Mouse (Mus musculus) heart, embryonic 12.5 days (tissue): Measurements from ENCODE around the gene Nav1. TPM values are rescaled to one million over a fixed set of nuclear protein-coding genes. Genes with fewer than 3 reads are reported as not detected.

ENCODE experiments used
- ATAC-seq: fragments of 200-750 bp; cut with Nextera tagmentation; 2 replicates; pipeline ENCODE4 v1.8.0; 2017; ENCODE audit warnings: moderate TSS enrichment, moderate library complexity; ENCODE audit not compliant: insufficient number of reproducible peaks, low FRiP score
- H3K27ac ChIP-seq: fragments of 300-500 bp; sonication (generic); 2 replicates; pipeline ENCODE4 v1.5.1; 2016; ENCODE audit warnings: mild to moderate bottlenecking, moderate library complexity; ENCODE audit not compliant: poor library complexity, severe bottlenecking
- H3K27me3 ChIP-seq: fragments of 300-500 bp; sonication (generic); replicated peaks from 2 replicates; pipeline ENCODE4 v1.6.1; 2016; ENCODE audit warnings: mild to moderate bottlenecking, moderate library complexity
- H3K36me3 ChIP-seq: fragments of 300-500 bp; sonication (generic); 2 replicates; pipeline ENCODE4 v1.6.1; 2016; ENCODE audit warnings: mild to moderate bottlenecking, moderate library complexity
- H3K4me1 ChIP-seq: fragments of 300-500 bp; sonication (generic); replicated peaks from 2 replicates; pipeline ENCODE4 v1.6.1; 2016; ENCODE audit warnings: mild to moderate bottlenecking
- H3K4me2 ChIP-seq: fragments of 300-500 bp; sonication (generic); 2 replicates; pipeline ENCODE4 v1.6.1; 2016; ENCODE audit warnings: mild to moderate bottlenecking, moderate library complexity
- H3K4me3 ChIP-seq: fragments of 300-500 bp; sonication (generic); 2 replicates; pipeline ENCODE4 v1.5.1; 2016; ENCODE audit warnings: mild to moderate bottlenecking
- H3K9ac ChIP-seq: fragments of 300-500 bp; sonication (generic); 2 replicates; pipeline ENCODE4 v1.6.1; 2016; ENCODE audit warnings: mild to moderate bottlenecking, moderate library complexity
- H3K9me3 ChIP-seq: fragments of 300-500 bp; sonication (generic); replicated peaks from 2 replicates; pipeline ENCODE4 v1.6.1; 2016; ENCODE audit warnings: mild to moderate bottlenecking, moderate library complexity
- WGBS: fragments of 180-500 bp; shearing (Covaris S2); methylation state at CpG from one replicate; pipeline ENCODE4 v1.1.7; 2016; 5-methylcytosine and 5-hydroxymethylcytosine counted together
- microRNA-seq: library from miRNA; unstranded; fragments of <30 nt; microRNA quantifications from one replicate; pipeline ENCODE4, GENCODE M21; 2017
- polyA plus RNA-seq: library from polyadenylated mRNA; unstranded; fragments of >200 nt; fragmentation: Nextera tagmentation; extraction: Ambion mirVana; gene quantifications from 2 replicates; pipeline ENCODE4 v1.2.1, GENCODE M21; 2016

Nav1 gene
- polyA plus RNA-seq, 1 experiment from 2014 or later = 38.9 TPM

- peaks cover 86% of the 10 kb centered on the region for H3K36me3 ChIP-seq
- no peaks in the 10 kb centered on the region for H3K9me3 ChIP-seq
- H3K27me3 ChIP-seq = no peaks in the 10 kb centered on the region
- no peak overlapping the region for H3K27ac ChIP-seq
- H3K4me3 ChIP-seq = no peak overlapping the region
- H3K4me2 ChIP-seq = no peak overlapping the region
- no peak for ATAC-seq
- WGBS = 84% methylated on average over 3 of the region's 3 CpGs
- no peaks in the 10 kb centered on the region for H3K4me1 ChIP-seq
- no peak overlapping the region for H3K9ac ChIP-seq
Observed at GRCm38 (mm10) chr1:135401452-135402110, 205.5 kb downstream of the Nav1 start.

GRCm38 (mm10) chr1:135399466-135399865, 207.6 kb downstream of the Nav1 start:
- no peak for ATAC-seq
- WGBS = 92% methylated on average over 5 of the region's 5 CpGs
- H3K36me3 ChIP-seq = peaks cover 86% of the 10 kb centered on the region

GRCm38 (mm10) chr1:135385161-135385560, 221.9 kb downstream of the Nav1 start:
- 80% methylated on average over 9 of the region's 9 CpGs for WGBS
- no peak overlapping the region for H3K4me3 ChIP-seq
- H3K27ac ChIP-seq = no peak overlapping the region
- H3K36me3 ChIP-seq = peaks cover 79% of the 10 kb centered on the region
- ATAC-seq = no peak
- H3K27me3 ChIP-seq = no peaks in the 10 kb centered on the region
- no peak overlapping the region for H3K4me2 ChIP-seq
- H3K9ac ChIP-seq = no peak overlapping the region
- peaks cover 11% of the 10 kb centered on the region for H3K4me1 ChIP-seq
- H3K9me3 ChIP-seq = no peaks in the 10 kb centered on the region

More at GRCm38 (mm10) chr1:135399466-135399865, 207.6 kb downstream of the Nav1 start:
- H3K4me1 ChIP-seq = no peaks in the 10 kb centered on the region
- H3K27ac ChIP-seq = no peak overlapping the region
- H3K4me3 ChIP-seq = no peak overlapping the region
- H3K4me2 ChIP-seq = no peak overlapping the region
- H3K27me3 ChIP-seq = no peaks in the 10 kb centered on the region
- no peaks in the 10 kb centered on the region for H3K9me3 ChIP-seq
- no peak overlapping the region for H3K9ac ChIP-seq

Small RNAs within 50 kb of the gene (microRNA-seq; reads per million reads assigned to microRNA genes)
- 5.2 reads per million, percentile 17 among the genes with 10 or more reads in this experiment for gene Mir1231

Other genes with a start within 250 kb of the Nav1 start
- 32.4 and 33.3 TPM in 2 replicates for gene Shisa4, start 232.1 kb downstream of the Nav1 start, polyA plus RNA-seq
- gene Ipo9, start 176.8 kb downstream of the Nav1 start, polyA plus RNA-seq = 106 and 107 TPM in 2 replicates
- 266 and 270 TPM in 2 replicates for gene Csrp1, start 112.8 kb upstream of the Nav1 start, polyA plus RNA-seq
- gene Phlda3, start 158.8 kb upstream of the Nav1 start, polyA plus RNA-seq = 73.0 and 74.1 TPM in 2 replicates
- 3,113 and 3,172 TPM in 2 replicates for gene Tnni1, start 172.1 kb upstream of the Nav1 start, polyA plus RNA-seq
- 3.0 and 3.3 TPM in 2 replicates for gene Lad1, start 211.3 kb upstream of the Nav1 start, polyA plus RNA-seq
- 5,319 and 5,490 TPM in 2 replicates for gene Tnnt2, start 229.1 kb upstream of the Nav1 start, polyA plus RNA-seq